Mouse (Mus musculus): Measurements from ENCODE around the gene Cep89. TPM values are rescaled to one million over a fixed set of nuclear protein-coding genes. Genes with fewer than 3 reads are reported as not detected.

Cep89 gene
- total RNA-seq, 2 experiments from 2014 or later: 11.1 to 11.5 TPM

GRCm38 (mm10) chr7:35382706-35383353, 14.0 kb upstream of the Cep89 start:
- no peak for DNase-seq

DNA sequence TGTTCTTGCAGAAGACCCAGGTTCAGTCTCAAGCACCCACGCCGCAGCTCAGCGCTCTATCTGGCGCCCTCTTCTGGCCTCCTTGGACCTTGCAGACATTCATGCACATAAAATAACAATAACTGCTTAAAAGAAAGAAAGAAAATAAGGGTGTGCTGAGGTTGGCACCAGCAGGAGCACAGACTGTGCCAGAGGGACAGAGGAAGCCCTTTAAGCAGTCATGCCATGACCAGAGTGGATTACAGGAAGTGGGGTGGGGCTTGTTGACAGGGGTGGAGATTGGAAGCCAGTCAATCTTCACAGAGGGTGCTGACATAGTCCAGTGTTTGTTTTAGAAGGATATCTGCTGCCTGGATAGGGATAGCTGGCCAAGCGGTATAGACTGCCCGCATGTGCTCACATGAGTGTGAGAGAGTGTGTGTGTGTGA, 10.3 kb upstream of the Cep89 start:
- peak; percentile 41 to 54 for DNase-seq

- no peak for DNase-seq
Observed at GRCm38 (mm10) chr7:35388694-35389093, 8.1 kb upstream of the Cep89 start.

DNA sequence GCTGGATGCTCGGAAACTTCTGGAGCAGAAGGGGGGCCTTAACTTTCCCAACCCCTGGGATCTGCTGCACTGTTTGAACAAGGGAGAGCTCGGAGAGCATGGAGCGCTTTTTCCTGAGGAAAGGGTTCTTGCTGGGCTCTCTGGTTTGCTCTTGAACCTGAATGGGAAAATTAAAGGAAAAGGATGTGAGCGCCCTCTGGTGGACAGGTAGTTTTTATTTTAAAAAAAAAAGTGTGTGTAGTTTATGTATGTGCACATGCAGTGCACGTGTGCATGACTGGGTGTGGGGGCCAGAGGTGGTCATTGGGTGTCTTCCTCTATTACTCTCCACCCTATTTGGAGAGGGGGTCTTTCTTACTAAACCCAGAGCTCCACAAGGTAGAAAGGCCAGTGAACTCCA, 3.9 kb upstream of the Cep89 start:
- peak; percentile 14 to 60 for DNase-seq

- peak in 1 of 2 experiments; percentile 29 for DNase-seq
Observed at GRCm38 (mm10) chr7:35395734-35396456, 940 bp upstream of the Cep89 start.

DNA sequence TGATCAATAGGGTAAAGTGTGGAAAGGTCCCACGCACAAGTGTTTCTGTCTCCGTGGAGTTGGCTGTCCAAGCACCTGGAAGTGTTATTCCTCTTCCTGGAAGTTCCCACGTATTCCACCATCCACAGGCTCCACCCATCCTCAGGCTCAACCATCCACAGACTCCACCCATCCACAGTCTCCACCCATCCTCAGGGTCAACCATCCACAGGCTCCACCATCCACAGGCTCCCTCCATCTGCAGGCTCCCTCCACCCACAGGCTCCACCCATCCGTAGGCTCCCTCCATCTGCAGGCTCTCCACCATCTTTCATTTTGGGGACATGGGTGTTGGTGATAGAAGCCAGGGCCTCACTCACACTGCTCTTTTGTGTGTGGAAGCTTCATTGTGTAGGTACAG, 4.3 kb downstream of the Cep89 start:
- no peak for DNase-seq

GRCm38 (mm10) chr7:35415226-35415625, 18.4 kb downstream of the Cep89 start:
- DNase-seq: no peak

DNA sequence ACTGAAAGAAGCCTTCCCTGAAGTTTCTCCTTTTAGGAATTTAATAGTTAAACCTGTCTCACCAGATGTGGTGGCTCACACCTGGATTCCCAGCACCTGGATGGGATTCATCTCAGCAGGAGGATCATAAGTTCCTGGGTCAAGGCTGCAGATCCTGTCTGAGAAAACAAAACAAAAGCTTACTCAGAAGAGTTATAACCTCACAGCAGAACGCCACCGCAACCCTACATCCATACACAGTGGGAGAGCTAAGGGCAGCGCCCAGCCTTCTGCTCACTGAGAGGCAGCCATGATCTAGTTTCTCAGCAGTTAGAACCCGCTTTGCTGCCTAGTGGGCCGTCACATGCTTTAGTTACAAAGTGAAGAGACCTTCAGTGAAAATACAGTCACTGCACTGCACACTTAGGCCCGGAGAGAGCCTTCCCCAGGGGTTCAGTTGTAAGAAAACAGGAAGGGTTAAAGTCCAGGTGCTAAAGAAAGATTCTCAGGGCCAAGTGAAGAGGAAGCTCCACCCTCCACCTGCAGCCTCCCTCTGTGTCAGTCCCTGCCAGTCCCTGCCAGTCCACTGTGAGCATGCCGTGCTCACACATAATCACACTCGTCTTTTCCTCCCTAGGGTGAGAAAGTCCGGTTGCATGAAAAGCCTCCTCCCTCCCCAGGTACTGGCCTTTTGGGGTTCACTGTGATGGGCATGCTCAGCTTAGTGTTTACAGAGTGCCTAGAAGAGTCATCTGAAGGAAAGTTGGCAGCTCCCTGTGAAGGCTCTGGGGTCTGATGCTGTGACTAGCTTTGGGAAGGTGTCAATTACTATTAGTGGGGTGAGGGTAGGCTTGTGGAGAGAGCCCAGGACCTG, 19.2 kb downstream of the Cep89 start:
- DNase-seq: no peak

GRCm38 (mm10) chr7:35416654-35416948, 19.8 kb downstream of the Cep89 start:
- no peak for DNase-seq

DNA sequence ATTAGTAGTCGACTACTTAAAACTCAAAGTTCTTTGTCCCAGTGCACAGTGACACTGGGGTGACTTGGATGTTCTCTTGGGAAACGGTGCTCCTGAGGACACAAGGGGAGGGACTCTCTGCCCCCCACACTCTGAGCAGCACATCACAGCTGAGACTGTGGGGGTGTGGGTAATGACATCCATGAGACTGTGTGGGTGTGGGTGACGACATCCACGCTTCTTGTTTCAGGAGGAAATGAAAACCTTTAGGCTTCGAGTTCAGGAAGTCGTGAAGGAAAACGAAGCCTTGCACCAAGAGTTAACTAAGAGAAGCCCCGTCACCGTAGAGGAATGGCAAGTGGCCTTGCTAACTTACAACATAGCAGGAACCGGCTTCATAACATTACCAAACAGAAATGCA, 26.2 kb downstream of the Cep89 start:
- no peak for DNase-seq

GRCm38 (mm10) chr7:35428146-35428545, 31.3 kb downstream of the Cep89 start:
- no peak for DNase-seq

DNA sequence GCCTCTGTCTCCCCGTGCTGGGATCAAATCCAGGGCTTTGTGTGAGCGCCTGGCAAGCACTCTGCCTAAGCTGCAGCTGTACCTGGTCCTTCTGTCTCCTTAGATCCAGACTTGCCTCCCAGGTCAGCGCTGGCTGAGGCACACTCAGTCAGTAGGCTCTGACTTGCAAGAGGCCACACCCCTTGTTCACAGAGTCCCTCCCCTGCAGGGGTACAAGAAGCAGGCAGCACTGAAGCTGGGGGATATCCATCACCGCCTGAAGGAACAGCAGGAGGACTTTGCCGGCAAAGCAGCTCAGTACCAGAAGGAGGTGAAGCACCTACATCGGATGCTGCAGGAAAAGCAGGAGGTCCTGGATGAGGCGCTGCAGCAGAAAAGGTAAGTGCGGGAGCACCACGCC, 38.4 kb downstream of the Cep89 start:
- DNase-seq: no peak

GRCm38 (mm10) chr7:35447501-35447900, 50.7 kb downstream of the Cep89 start:
- DNase-seq: no peak

GRCm38 (mm10) chr7:35447996-35448846, 51.4 kb downstream of the Cep89 start, which contains the start of gene Slc7a9:
TSS of gene Slc7a9 (plus strand) at chr7:35448796.
- no peak for DNase-seq

- DNase-seq: no peak
Observed at GRCm38 (mm10) chr7:35448867-35449266, 52.0 kb downstream of the Cep89 start.

DNA sequence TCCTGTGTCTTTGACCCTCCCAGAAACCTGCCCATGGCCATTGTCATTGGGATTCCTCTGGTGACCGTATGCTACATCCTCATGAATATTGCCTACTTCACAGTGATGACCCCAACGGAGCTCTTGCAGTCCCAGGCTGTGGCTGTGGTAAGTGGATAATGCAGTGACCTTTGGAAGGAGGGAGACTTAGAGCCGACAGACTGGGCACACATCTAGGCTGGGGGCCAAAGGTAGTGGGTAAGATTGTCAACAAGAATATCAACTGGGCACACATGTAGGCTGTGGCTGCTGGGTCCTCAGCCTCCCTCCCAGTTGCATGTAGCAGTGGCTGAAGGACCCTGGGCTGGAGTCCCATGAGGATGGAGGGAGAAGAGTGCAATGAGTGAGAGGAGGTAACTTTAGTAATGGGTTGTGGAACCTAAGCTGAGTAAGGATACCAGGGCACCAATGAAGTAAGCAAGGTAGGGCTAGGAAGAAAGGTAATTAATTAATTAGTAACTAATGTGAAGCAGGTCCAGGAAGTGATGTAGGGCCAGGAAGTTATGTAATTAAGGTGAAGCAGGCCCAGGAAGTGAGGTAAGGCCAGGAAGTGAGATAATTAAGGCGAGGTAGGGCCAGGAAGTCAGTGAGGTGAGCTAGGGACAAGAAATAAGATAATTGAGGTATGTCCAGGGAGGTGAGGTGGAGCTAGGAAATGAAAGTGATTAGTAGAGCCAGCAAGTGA, 59.4 kb downstream of the Cep89 start:
- no peak for DNase-seq

- no peak for DNase-seq
Observed at GRCm38 (mm10) chr7:35460971-35461370, 64.1 kb downstream of the Cep89 start.

- DNase-seq: no peak
Observed at GRCm38 (mm10) chr7:35465027-35465426, 68.2 kb downstream of the Cep89 start.

- no peak for DNase-seq
Observed at GRCm38 (mm10) chr7:35467856-35468255, 71.0 kb downstream of the Cep89 start.

- no peak for DNase-seq
Observed at GRCm38 (mm10) chr7:35470794-35471193, 74.0 kb downstream of the Cep89 start.

DNA sequence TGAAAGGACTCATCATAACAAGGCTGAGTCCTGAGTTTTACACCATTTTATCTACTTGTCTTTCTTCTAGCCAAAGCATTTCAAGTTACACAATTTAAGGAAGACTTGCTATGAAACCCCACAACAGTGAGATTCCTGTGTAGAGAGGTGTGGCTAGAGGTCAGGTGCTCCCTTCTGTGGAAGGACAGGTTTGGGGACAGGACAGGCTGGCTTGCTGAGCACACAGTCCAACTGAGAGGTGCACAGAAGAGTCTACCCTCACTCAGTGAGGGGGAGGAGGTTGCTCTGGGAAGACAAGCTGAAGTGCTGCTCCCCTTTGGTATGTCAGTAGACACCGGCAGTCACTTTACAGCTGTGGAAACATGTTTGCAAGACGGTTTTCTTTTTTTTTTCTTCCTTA, 79.6 kb downstream of the Cep89 start:
- DNase-seq: no peak

Measured in heart, adult 18-20 months (tissue).